Mouse (Mus musculus) brain, embryonic 14.5 days (tissue): Measurements from ENCODE around the gene Gm10964. TPM values are rescaled to one million over a fixed set of nuclear protein-coding genes. Genes with fewer than 3 reads are reported as not detected.

Experiments
- DNase-seq: peaks from one replicate; pipeline ENCODE4 v3.0.0-alpha.2; 2011; ENCODE audit warnings: low read depth
- CTCF ChIP-seq: fragments of 200-500 bp; IDR thresholded peaks from 2 replicates; pipeline ENCODE4 v1.5.1; 2012; ENCODE audit warnings: inconsistent platforms, mild to moderate bottlenecking, moderate library complexity, borderline replicate concordance; ENCODE audit not compliant: insufficient read depth, insufficient read length; ENCODE audit errors: extremely low read depth
- POLR2A ChIP-seq: fragments of 200-500 bp; IDR thresholded peaks from 2 replicates; pipeline ENCODE4 v1.6.1; 2012; ENCODE audit warnings: mild to moderate bottlenecking, inconsistent platforms, borderline replicate concordance; ENCODE audit not compliant: poor library complexity, insufficient read depth, insufficient read length, severe bottlenecking; ENCODE audit errors: extremely low read depth
- polyA plus RNA-seq: library from polyadenylated mRNA; depleted of rRNA; stranded (reverse); fragments of >200 nt; gene quantifications from 2 replicates; pipeline ENCODE4 v1.2.3, GENCODE M21; 2012

Gm10964 gene
- polyA plus RNA-seq, 1 experiment: not detected

- no peak for DNase-seq
- no peak for TF ChIP-seq CTCF
These were observed 22.1 kb upstream of the Gm10964 start for GRCm38 (mm10) chr3:103716774-103717760.

- no peak for DNase-seq
- no peak for TF ChIP-seq CTCF
- no peak for TF ChIP-seq POLR2A
These were observed 20.4 kb upstream of the Gm10964 start for GRCm38 (mm10) chr3:103718728-103719127.

- DNase-seq: no peak
- TF ChIP-seq POLR2A (no peak), CTCF (no peak)
These were observed 15.0 kb upstream of the Gm10964 start for GRCm38 (mm10) chr3:103724137-103724536.

DNA sequence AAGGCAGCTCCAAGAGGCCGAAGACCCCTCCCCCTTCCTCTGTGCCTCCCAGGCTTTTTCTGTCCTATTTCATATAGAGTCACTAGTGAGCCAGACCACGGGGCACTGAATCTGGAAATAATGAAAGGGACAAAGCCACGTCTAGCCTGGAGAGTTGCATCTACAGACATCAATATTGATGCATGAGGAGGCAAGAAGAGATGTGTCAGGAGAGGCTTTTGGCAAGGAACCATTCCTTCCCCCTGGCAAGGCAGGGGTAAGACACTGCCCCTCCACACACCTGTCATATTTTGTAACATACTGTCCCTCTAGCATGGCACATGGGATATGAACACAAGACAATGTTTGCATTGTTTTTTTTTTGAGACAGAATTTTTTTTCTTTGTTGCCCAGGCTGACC is 12.5 kb upstream of the Gm10964 start:
- DNase-seq: no peak

DNA sequence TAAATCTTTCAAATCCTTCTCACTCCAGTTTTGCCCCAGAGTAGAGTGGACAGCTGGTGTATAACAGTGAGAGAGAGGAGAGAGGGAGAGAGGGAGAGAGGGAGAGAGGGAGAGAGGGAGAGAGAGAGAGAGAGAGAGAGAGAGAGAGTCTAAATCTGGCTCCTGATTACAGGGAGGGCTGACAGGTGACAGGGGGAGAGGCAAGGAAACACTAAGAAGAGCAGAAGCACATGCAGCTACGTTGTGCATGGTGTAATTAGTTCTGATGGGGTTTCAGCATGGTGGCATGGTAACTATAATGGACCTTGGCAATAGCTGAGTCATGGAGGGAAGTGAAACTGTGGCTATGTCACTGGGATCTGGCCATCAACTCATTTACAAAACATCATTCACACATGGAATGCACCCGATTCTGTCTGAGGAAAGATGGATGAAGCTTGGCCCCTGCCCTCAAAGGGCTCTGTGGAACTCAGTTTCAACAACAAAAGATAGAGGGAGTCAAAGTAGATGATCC is 11.3 kb upstream of the Gm10964 start:
- TF ChIP-seq POLR2A (no peak), CTCF (no peak)
- DNase-seq: no peak

More for the DNA sequence above, 12.5 kb upstream of the Gm10964 start:
- TF ChIP-seq CTCF (no peak), POLR2A (no peak)

- no peak for DNase-seq
- TF ChIP-seq POLR2A (no peak), CTCF (no peak)
These were observed 9.3 kb upstream of the Gm10964 start for GRCm38 (mm10) chr3:103729850-103730249.

DNA sequence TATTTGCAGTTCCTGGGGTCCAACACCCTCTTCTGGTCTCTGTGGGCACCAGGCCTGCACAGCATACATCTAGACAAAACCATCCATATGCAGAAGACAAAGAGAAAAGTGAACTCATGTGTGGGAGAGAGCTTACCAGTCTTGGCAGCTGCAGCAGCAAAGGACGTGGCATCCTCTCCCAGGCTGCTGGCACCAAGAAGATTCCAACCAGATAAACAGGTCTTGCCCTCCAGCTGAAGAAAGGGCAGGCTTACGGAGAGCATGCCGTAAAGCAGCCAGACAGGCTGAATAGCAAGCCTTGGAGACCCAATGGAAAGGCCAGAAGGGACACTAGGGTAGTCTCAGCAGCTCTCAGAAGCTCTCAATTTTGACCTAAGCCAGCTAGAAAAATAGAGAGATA is 7.0 kb upstream of the Gm10964 start:
- no peak for TF ChIP-seq POLR2A
- TF ChIP-seq CTCF: no peak
- no peak for DNase-seq

GRCm38 (mm10) chr3:103733176-103733575 is 6.0 kb upstream of the Gm10964 start:
- TF ChIP-seq CTCF (no peak), POLR2A (no peak)

GRCm38 (mm10) chr3:103733799-103734695 is 5.1 kb upstream of the Gm10964 start:
- TF ChIP-seq POLR2A: no peak
- TF ChIP-seq CTCF: peak; percentile 19; the same call in 1 of the 2 replicates
- peak; percentile 88 for DNase-seq

More at GRCm38 (mm10) chr3:103733176-103733575, 6.0 kb upstream of the Gm10964 start:
- peak; percentile 59 for DNase-seq

DNA sequence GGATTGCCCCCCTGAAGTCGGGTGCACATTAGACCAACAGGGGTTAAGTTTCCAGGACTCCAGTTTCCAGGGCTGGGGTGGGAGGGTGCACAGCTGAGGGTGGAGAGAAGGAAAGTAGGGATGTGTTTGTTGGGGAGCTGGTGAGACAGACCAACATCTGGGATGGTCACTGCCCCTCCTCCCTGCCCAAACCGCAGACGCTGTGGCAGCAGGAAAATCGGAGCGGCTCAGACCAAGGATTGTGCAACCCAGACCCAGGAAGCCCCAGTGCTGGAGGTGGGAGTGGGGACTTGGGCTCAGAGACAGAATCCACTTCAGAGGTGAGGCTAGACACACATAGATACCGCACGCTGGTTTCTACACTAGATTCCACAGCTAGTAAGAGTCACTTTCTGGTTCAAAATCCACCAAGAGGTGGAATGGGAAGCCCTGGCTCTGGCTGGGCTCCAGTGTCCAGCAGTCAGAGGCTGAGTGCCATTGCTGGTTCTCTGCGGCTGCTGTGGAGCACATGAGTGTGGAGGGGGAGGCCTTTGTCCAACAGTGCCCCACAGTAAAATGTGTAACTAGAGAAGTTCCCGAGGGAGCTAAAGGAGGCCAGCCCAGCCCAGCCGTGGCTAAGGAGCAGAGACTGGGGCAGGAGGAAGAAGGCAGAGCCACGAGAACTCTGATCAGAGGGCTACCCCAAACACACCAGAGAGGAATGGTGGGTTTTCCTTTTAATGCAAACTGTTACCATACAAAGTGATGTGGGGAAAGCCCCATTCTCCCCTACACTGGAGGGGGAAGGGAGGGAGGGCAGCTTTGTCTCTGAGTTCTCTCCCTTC is 4.3 kb upstream of the Gm10964 start:
- TF ChIP-seq POLR2A (no peak), CTCF (no peak)
- DNase-seq: peak; percentile 40
